In the genomic region with DNA sequence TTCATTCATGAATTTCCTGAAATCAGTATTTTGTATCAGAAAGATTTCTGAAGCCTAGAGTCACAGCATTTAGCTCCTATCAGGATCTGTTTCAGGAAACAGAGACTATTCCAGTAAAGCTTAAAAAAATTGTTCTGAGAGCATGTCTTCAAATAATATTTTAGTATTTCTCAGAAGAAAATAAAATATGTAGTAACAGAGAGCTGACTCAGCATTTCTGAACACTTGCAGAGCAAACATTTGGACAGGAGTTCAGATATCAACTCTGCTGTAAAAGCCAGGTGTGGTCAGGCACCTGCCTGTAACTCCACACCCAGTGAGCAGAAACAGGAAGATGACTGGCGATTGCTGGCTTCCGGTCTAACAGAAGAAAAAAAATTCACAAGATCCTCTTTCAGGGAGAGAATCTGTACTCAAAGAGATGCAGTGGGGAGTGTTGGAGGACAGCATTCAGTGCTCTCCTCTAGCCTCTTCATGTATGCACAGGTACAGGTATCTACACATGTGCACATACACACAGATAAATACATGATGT, we compare ENCODE assay signal across 35 mouse cellular contexts. TPM values are rescaled to one million over a fixed set of nuclear protein-coding genes. Genes with fewer than 3 reads are reported as not detected.
DNase-seq lines count a peak whose midpoint lies in the region; ATAC-seq and TF ChIP-seq lines count a peak whose summit lies in the region.
"Had no signal": no experiment of that assay in that cellular context is flagged by ENCODE, and none has a peak within 500 bp of the region (broad histone marks: within the 10 kb centered on the region; RNA-seq: fewer than 3 reads in every experiment).

No protein-coding gene starts in this region.

- H3K36me3 ChIP-seq in liver, postnatal 0 days (replicated peaks; ENCODE audit: insufficient read depth, low read length), result no peaks in the 10 kb centered on the region
- no peaks in the 10 kb centered on the region for H3K36me3 ChIP-seq in stomach, postnatal 0 days (ENCODE audit: control insufficient read depth, insufficient read depth, low read length)
- no peaks in the 10 kb centered on the region for H3K36me3 ChIP-seq in midbrain, postnatal 0 days (ENCODE audit: insufficient read depth, low read length)
- H3K36me3 ChIP-seq: embryonic facial prominence, embryonic 13.5 days; forebrain, embryonic 12.5 days; limb, embryonic 12.5 days; liver, embryonic 12.5 days; midbrain, embryonic 15.5 days; neural tube, embryonic 15.5 days had no signal

- no peak overlapping the region for H3K27ac ChIP-seq in liver, postnatal 0 days (ENCODE audit: low read depth)
- H3K27ac ChIP-seq in stomach, postnatal 0 days (replicated peaks), result no peak overlapping the region
- no peak overlapping the region for H3K27ac ChIP-seq in midbrain, postnatal 0 days (ENCODE audit: low read depth, low read length)
- H3K27ac ChIP-seq: embryonic facial prominence, embryonic 13.5 days; forebrain, embryonic 12.5 days; hindbrain, embryonic 14.5 days; limb, embryonic 12.5 days; liver, embryonic 12.5 days; midbrain, embryonic 15.5 days; neural tube, embryonic 15.5 days had no signal

- TF ChIP-seq CTCF in liver, postnatal 0 days (IDR thresholded peaks at IDR 0.05; ENCODE audit: low read depth), result no peak
- no peak for TF ChIP-seq CTCF in stomach, postnatal 0 days (IDR thresholded peaks at IDR 0.05; ENCODE audit: low read depth)
- no peak for TF ChIP-seq CTCF in midbrain, postnatal 0 days (IDR thresholded peaks at IDR 0.05)

- no peak for TF ChIP-seq EP300 in liver, postnatal 0 days (IDR thresholded peaks at IDR 0.05; ENCODE audit: low read depth)
- TF ChIP-seq EP300 in stomach, postnatal 0 days (optimal IDR thresholded peaks at IDR 0.05), result no peak

- 31% methylated on average over 2 of the region's 2 CpGs for WGBS in liver, postnatal 0 days (ENCODE audit: insufficient replicate concordance)
- WGBS in large intestine, adult 2 months, result 30% methylated on average over 2 of the region's 2 CpGs
- 47% methylated on average over 2 of the region's 2 CpGs for WGBS in stomach, postnatal 0 days
- WGBS in midbrain, postnatal 0 days, result 83% methylated on average over 2 of the region's 2 CpGs

- H3K4me1 ChIP-seq in liver, postnatal 0 days (ENCODE audit: insufficient read depth), result 0 out of 2 replicates have a peak, but pooled peaks cover 3% of the 10 kb centered on the region
- H3K4me1 ChIP-seq in stomach, postnatal 0 days (replicated peaks; ENCODE audit: control insufficient read depth, insufficient read depth), result no peaks in the 10 kb centered on the region
- H3K4me1 ChIP-seq in midbrain, postnatal 0 days (ENCODE audit: insufficient read depth, low read length), result no peaks in the 10 kb centered on the region
- H3K4me1 ChIP-seq: embryonic facial prominence, embryonic 13.5 days; forebrain, embryonic 12.5 days; limb, embryonic 12.5 days; liver, embryonic 12.5 days; midbrain, embryonic 15.5 days; neural tube, embryonic 15.5 days had no signal

- ATAC-seq in liver, postnatal 0 days, result peak; percentile 50
- ATAC-seq in common myeloid progenitor, adult 5-6 weeks (replicated peaks; ENCODE audit: low read depth, poor library complexity, severe bottlenecking), result peak; percentile 79
- peak; percentile 82; the same call in 1 of the 2 replicates for ATAC-seq in stomach, postnatal 0 days (ENCODE audit: low FRiP score, low TSS enrichment)
- no peak for ATAC-seq in midbrain, postnatal 0 days (ENCODE audit: low FRiP score)
- ATAC-seq: activated CD4-positive, CD25-positive, alpha-beta regulatory T cell, adult 4 months; inflammation-experienced regulatory T-cells, adult 6 months; liver, embryonic 12.5 days; midbrain, embryonic 15.5 days had no signal

- no peaks in the 10 kb centered on the region for H3K9me3 ChIP-seq in liver, postnatal 0 days (ENCODE audit: low read length)
- H3K9me3 ChIP-seq in stomach, postnatal 0 days (ENCODE audit: control insufficient read depth, low read length), result no peaks in the 10 kb centered on the region
- no peaks in the 10 kb centered on the region for H3K9me3 ChIP-seq in midbrain, postnatal 0 days (ENCODE audit: low read length)
- H3K9me3 ChIP-seq: embryonic facial prominence, embryonic 13.5 days; limb, embryonic 12.5 days; liver, embryonic 12.5 days; midbrain, embryonic 15.5 days; neural tube, embryonic 15.5 days had no signal

- no peaks in the 10 kb centered on the region for H3K27me3 ChIP-seq in liver, postnatal 0 days (ENCODE audit: insufficient read depth, low read length)
- H3K27me3 ChIP-seq in stomach, postnatal 0 days (ENCODE audit: control insufficient read depth, insufficient read depth, low read length), result no peaks in the 10 kb centered on the region
- no peaks in the 10 kb centered on the region for H3K27me3 ChIP-seq in midbrain, postnatal 0 days (ENCODE audit: insufficient read depth, low read length)
- H3K27me3 ChIP-seq: embryonic facial prominence, embryonic 13.5 days; forebrain, embryonic 12.5 days; limb, embryonic 12.5 days; liver, embryonic 12.5 days; midbrain, embryonic 15.5 days; neural tube, embryonic 15.5 days had no signal

- DNase-seq in liver, postnatal 0 days, result no peak
- no peak for DNase-seq in liver
- peak; percentile 53 for DNase-seq in large intestine, adult 2 months (ENCODE audit: low read depth, low spot score)
- peak; percentile 26 for DNase-seq in stomach, postnatal 0 days (ENCODE audit: low spot score)
- no peak for DNase-seq in midbrain, postnatal 0 days (ENCODE audit: low spot score)
- no peak for DNase-seq in embryo, embryonic 10.5 days (ENCODE audit: low spot score)
- DNase-seq in left cerebral cortex, adult 9 months (ENCODE audit: low spot score in 2 of 2), result no peak
- DNase-seq: adrenal gland, postnatal 14 days; cerebellum, adult 8-10 months; gastrocnemius, postnatal 25 days; heart, postnatal 36 days; kidney, adult 9 months; kidney, postnatal 14 days; layer of hippocampus, postnatal 36 days; lung, adult 2 months; thymus, postnatal 36 days had no signal

- H3K9ac ChIP-seq in liver, postnatal 0 days (replicated peaks), result no peak overlapping the region
- H3K9ac ChIP-seq in stomach, postnatal 0 days (ENCODE audit: low read length), result no peak overlapping the region
- no peak overlapping the region for H3K9ac ChIP-seq in midbrain, postnatal 0 days (replicated peaks; ENCODE audit: low read length, poor library complexity, severe bottlenecking)
- H3K9ac ChIP-seq: embryonic facial prominence, embryonic 13.5 days; forebrain, embryonic 12.5 days; hindbrain, embryonic 14.5 days; limb, embryonic 12.5 days; liver, embryonic 12.5 days; midbrain, embryonic 15.5 days; neural tube, embryonic 15.5 days had no signal

- no peak overlapping the region for H3K4me3 ChIP-seq in liver, postnatal 0 days (ENCODE audit: low read depth, low read length)
- H3K4me3 ChIP-seq in stomach, postnatal 0 days (ENCODE audit: low read depth, low read length), result no peak overlapping the region
- no peak overlapping the region for H3K4me3 ChIP-seq in midbrain, postnatal 0 days (ENCODE audit: low read depth, low read length)
- H3K4me3 ChIP-seq: embryonic facial prominence, embryonic 13.5 days; erythroblast, embryonic 14.5 days; forebrain, embryonic 12.5 days; limb, embryonic 12.5 days; liver, embryonic 12.5 days; midbrain, embryonic 15.5 days; neural tube, embryonic 15.5 days had no signal

- H3K4me2 ChIP-seq in liver, postnatal 0 days (ENCODE audit: low read depth, low read length), result 0 out of 2 replicates have a peak overlapping the region, but pooled peaks have one; percentile 11
- no peak overlapping the region for H3K4me2 ChIP-seq in stomach, postnatal 0 days (replicated peaks; ENCODE audit: low read depth)
- no peak overlapping the region for H3K4me2 ChIP-seq in midbrain, postnatal 0 days (ENCODE audit: low read depth, low read length, poor library complexity, severe bottlenecking)
- H3K4me2 ChIP-seq: embryonic facial prominence, embryonic 13.5 days; forebrain, embryonic 12.5 days; hindbrain, embryonic 14.5 days; limb, embryonic 12.5 days; liver, embryonic 12.5 days; midbrain, embryonic 15.5 days; neural tube, embryonic 15.5 days had no signal

RNA-seq across cellular contexts. Expression of a gene that starts 10.7 kb away (rescaled TPM):
- polyA plus RNA-seq in liver, postnatal 0 days (2015; fragmentation: Nextera tagmentation; extraction: Ambion mirVana), result 0.11 TPM in 1 of 2 replicates, not detected in the other
- total RNA-seq in common myeloid progenitor, adult 5-6 weeks (2017), result not detected in 2 replicates
- not detected in 2 replicates for polyA plus RNA-seq in large intestine, adult 2 months (2012; rRNA removed)
- polyA plus RNA-seq in stomach, postnatal 0 days (2015; fragmentation: Nextera tagmentation; extraction: Ambion mirVana), result 0.07 TPM in 1 of 2 replicates, not detected in the other
- total RNA-seq in midbrain, postnatal 0 days (2014; rRNA removed), result not detected in 2 replicates
- polyA plus RNA-seq in midbrain, postnatal 0 days (2015; fragmentation: Nextera tagmentation; extraction: Ambion mirVana), result 0.23 and 0.37 TPM in 2 replicates
- total RNA-seq: gastrocnemius, postnatal 25 days; layer of hippocampus, adult 8-10 months; layer of hippocampus, postnatal 36 days; left cerebral cortex, postnatal 14 days; megakaryocyte-erythroid progenitor cell, adult 5-6 weeks had no signal
- polyA plus RNA-seq: activated CD4-positive, CD25-positive, alpha-beta regulatory T cell, adult 4 months; embryonic facial prominence, embryonic 13.5 days; erythroblast, embryonic 14.5 days; forebrain, embryonic 12.5 days; inflammation-experienced regulatory T-cells, adult 6 months; limb, embryonic 12.5 days; liver, embryonic 12.5 days; stomach, embryonic 14.5 days had no signal

RNA-seq across cellular contexts. Expression of a gene that starts 22.1 kb away (rescaled TPM):
- polyA plus RNA-seq in liver, postnatal 0 days (2015; fragmentation: Nextera tagmentation; extraction: Ambion mirVana), result 53.8 and 56.0 TPM in 2 replicates
- 2.4 and 5.3 TPM in 2 replicates for total RNA-seq in common myeloid progenitor, adult 5-6 weeks (2017)
- 0.12 and 0.34 TPM in 2 replicates for polyA plus RNA-seq in large intestine, adult 2 months (2012; rRNA removed)
- 0.08 and 0.18 TPM in 2 replicates for polyA plus RNA-seq in stomach, postnatal 0 days (2015; fragmentation: Nextera tagmentation; extraction: Ambion mirVana)
- total RNA-seq in midbrain, postnatal 0 days (2014; rRNA removed), result not detected in 2 replicates
- polyA plus RNA-seq in midbrain, postnatal 0 days (2015; fragmentation: Nextera tagmentation; extraction: Ambion mirVana), result 0.46 and 0.61 TPM in 2 replicates
- total RNA-seq: gastrocnemius, postnatal 25 days; layer of hippocampus, postnatal 36 days; megakaryocyte-erythroid progenitor cell, adult 5-6 weeks had no signal
- polyA plus RNA-seq: erythroblast, embryonic 14.5 days had no signal

RNA-seq across cellular contexts. Expression of a gene that starts 32.5 kb away (rescaled TPM):
- 14.2 and 14.6 TPM in 2 replicates for polyA plus RNA-seq in liver, postnatal 0 days (2015; fragmentation: Nextera tagmentation; extraction: Ambion mirVana)
- 117 and 140 TPM in 2 replicates for total RNA-seq in common myeloid progenitor, adult 5-6 weeks (2017)
- 0.52 and 0.73 TPM in 2 replicates for polyA plus RNA-seq in large intestine, adult 2 months (2012; rRNA removed)
- 0.40 and 0.61 TPM in 2 replicates for polyA plus RNA-seq in stomach, postnatal 0 days (2015; fragmentation: Nextera tagmentation; extraction: Ambion mirVana)
- 0.33 TPM in 1 of 2 replicates, not detected in the other for total RNA-seq in midbrain, postnatal 0 days (2014; rRNA removed)
- 0.29 and 0.49 TPM in 2 replicates for polyA plus RNA-seq in midbrain, postnatal 0 days (2015; fragmentation: Nextera tagmentation; extraction: Ambion mirVana)
- polyA plus RNA-seq: erythroblast, embryonic 14.5 days had no signal

RNA-seq across cellular contexts. Expression of a gene that starts 33.7 kb away (rescaled TPM):
- 0.56 and 0.92 TPM in 2 replicates for polyA plus RNA-seq in liver, postnatal 0 days (2015; fragmentation: Nextera tagmentation; extraction: Ambion mirVana)
- 1.8 and 6.7 TPM in 2 replicates for total RNA-seq in common myeloid progenitor, adult 5-6 weeks (2017)
- 0.60 and 0.99 TPM in 2 replicates for polyA plus RNA-seq in large intestine, adult 2 months (2012; rRNA removed)
- 0.05 and 0.08 TPM in 2 replicates for polyA plus RNA-seq in stomach, postnatal 0 days (2015; fragmentation: Nextera tagmentation; extraction: Ambion mirVana)
- total RNA-seq in midbrain, postnatal 0 days (2014; rRNA removed), result not detected in 2 replicates
- 0.07 and 0.44 TPM in 2 replicates for polyA plus RNA-seq in midbrain, postnatal 0 days (2015; fragmentation: Nextera tagmentation; extraction: Ambion mirVana)
- total RNA-seq: gastrocnemius, postnatal 25 days; layer of hippocampus, adult 8-10 months; layer of hippocampus, postnatal 36 days; left cerebral cortex, postnatal 14 days had no signal
- polyA plus RNA-seq: activated CD4-positive, CD25-positive, alpha-beta regulatory T cell, adult 4 months; cortical plate, adult 2 months; erythroblast, embryonic 14.5 days; inflammation-experienced regulatory T-cells, adult 6 months had no signal

RNA-seq across cellular contexts. Expression of a gene that starts 43.4 kb away (rescaled TPM):
- not detected in 2 replicates for polyA plus RNA-seq in liver, postnatal 0 days (2015; fragmentation: Nextera tagmentation; extraction: Ambion mirVana)
- total RNA-seq in common myeloid progenitor, adult 5-6 weeks (2017), result 0.14 TPM in 1 of 2 replicates, not detected in the other
- polyA plus RNA-seq in large intestine, adult 2 months (2012; rRNA removed), result not detected in 2 replicates
- not detected in 2 replicates for polyA plus RNA-seq in stomach, postnatal 0 days (2015; fragmentation: Nextera tagmentation; extraction: Ambion mirVana)
- total RNA-seq in midbrain, postnatal 0 days (2014; rRNA removed), result not detected in 2 replicates
- not detected in 2 replicates for polyA plus RNA-seq in midbrain, postnatal 0 days (2015; fragmentation: Nextera tagmentation; extraction: Ambion mirVana)
- total RNA-seq: adrenal gland, postnatal 14 days; gastrocnemius, postnatal 25 days; heart, adult 8-10 months; heart, postnatal 36 days; layer of hippocampus, adult 8-10 months; layer of hippocampus, postnatal 36 days; left cerebral cortex, postnatal 14 days; megakaryocyte-erythroid progenitor cell, adult 5-6 weeks had no signal
- polyA plus RNA-seq: activated CD4-positive, CD25-positive, alpha-beta regulatory T cell, adult 4 months; brain, embryonic 14.5 days; cortical plate, adult 2 months; erythroblast, embryonic 14.5 days; forebrain, embryonic 12.5 days; heart, embryonic 14.5 days; inflammation-experienced regulatory T-cells, adult 6 months; limb, embryonic 12.5 days; liver, embryonic 12.5 days; lung, adult 2 months; midbrain, embryonic 15.5 days; neural tube, embryonic 15.5 days; stomach, embryonic 14.5 days had no signal

Comparison
In these comparisons a context has a peak if more than half of its experiments do, and no peak if none do; other contexts are left out.
1. DNase-seq: peak in large intestine, adult 2 months (single experiment) and stomach, postnatal 0 days (single experiment); none in liver, postnatal 0 days (single experiment), liver (single experiment), midbrain, postnatal 0 days (single experiment), embryo, embryonic 10.5 days (single experiment) and left cerebral cortex, adult 9 months (0 of 2).
2. RNA of a gene that starts 22.1 kb away (polyA plus RNA-seq): 53.8 to 56.0 TPM in liver, postnatal 0 days; 0.46 to 0.61 TPM in midbrain, postnatal 0 days, 0.12 to 0.34 TPM in large intestine, adult 2 months and 0.08 to 0.18 TPM in stomach, postnatal 0 days; every median in the first group is over 10 times any median in the second.